Mouse (Mus musculus): ENCODE measurements around the gene Polr3g.
"Not testable (repeated sequence)": the region's sequence is repeated elsewhere in the genome, so short reads cannot be mapped to it uniquely, and the experiment has no call there.

The Polr3g gene

GRCm38 (mm10) chr13:81630566-81630965 lies 80.2 kb downstream of the Polr3g start:
- DNase-seq (ENCODE audit: low spot score) = no peak

GRCm38 (mm10) chr13:81629395-81629794 lies 81.4 kb downstream of the Polr3g start:
- DNase-seq (ENCODE audit: low spot score) = no peak

GRCm38 (mm10) chr13:81628631-81629190 lies 82.1 kb downstream of the Polr3g start:
- DNase-seq (ENCODE audit: low spot score) = no peak

GRCm38 (mm10) chr13:81627861-81628260 lies 83.0 kb downstream of the Polr3g start:
- not testable (repeated sequence) for DNase-seq (ENCODE audit: low spot score)

Measured in testis, postnatal 10 days (tissue).